Comparison of ENCODE assay signal across 22 mouse cellular contexts in genomic region chr2:20394083-20394482, GRCm38 (mm10).
DNase-seq lines count a peak whose midpoint lies in the region; ATAC-seq and TF ChIP-seq lines count a peak whose summit lies in the region.
"Had no signal": no experiment of that assay in that cellular context is flagged by ENCODE, and none has a peak within 500 bp of the region (broad histone marks: within the 10 kb centered on the region; RNA-seq: fewer than 3 reads in every experiment).

No protein-coding gene starts in this region.

- no peaks in the 10 kb centered on the region for H3K36me3 ChIP-seq in heart, embryonic 10.5 days
- H3K36me3 ChIP-seq in heart, postnatal 0 days (replicated peaks; ENCODE audit: control insufficient read depth, insufficient read depth, low read length): no peaks in the 10 kb centered on the region
- H3K36me3 ChIP-seq in ES-E14 (ENCODE audit: control insufficient read depth, insufficient read depth, low read length, poor library complexity, severe bottlenecking): no peaks in the 10 kb centered on the region
- H3K36me3 ChIP-seq: embryonic facial prominence, embryonic 13.5 days; forebrain, embryonic 15.5 days; hindbrain, embryonic 12.5 days; neural tube, embryonic 15.5 days had no signal

- peak overlapping the region; percentile 52 for H3K27ac ChIP-seq in heart, embryonic 10.5 days
- peak overlapping the region; percentile 27 for H3K27ac ChIP-seq in heart, postnatal 0 days (ENCODE audit: low read depth)
- no peak overlapping the region; the same call in 1 of the 2 replicates for H3K27ac ChIP-seq in ES-E14 (ENCODE audit: insufficient read depth, low read depth, low read length, poor library complexity, severe bottlenecking)
- H3K27ac ChIP-seq: embryonic facial prominence, embryonic 13.5 days; forebrain, embryonic 15.5 days; hindbrain, embryonic 12.5 days; neural tube, embryonic 15.5 days had no signal

- no peaks in the 10 kb centered on the region for H3K9me3 ChIP-seq in heart, embryonic 10.5 days
- H3K9me3 ChIP-seq in heart, postnatal 0 days (replicated peaks; ENCODE audit: control insufficient read depth, low read length): no peaks in the 10 kb centered on the region
- H3K9me3 ChIP-seq in ES-E14 (ENCODE audit: control insufficient read depth, insufficient read depth, low read depth, low read length): no peaks in the 10 kb centered on the region
- H3K9me3 ChIP-seq: embryonic facial prominence, embryonic 13.5 days; forebrain, embryonic 15.5 days; hindbrain, embryonic 12.5 days; neural tube, embryonic 15.5 days had no signal

- no peak for DNase-seq in heart, embryonic 10.5 days (ENCODE audit: low spot score)
- no peak for DNase-seq in heart, adult 9 months (ENCODE audit: low spot score in 2 of 2)
- DNase-seq in heart, postnatal 0 days (ENCODE audit: low spot score): peak; percentile 34
- no peak for DNase-seq in heart, postnatal 25 days (ENCODE audit: low spot score)
- DNase-seq in ES-E14 (ENCODE audit: low read depth, low spot score) (peak; percentile 67), R1 (ENCODE audit: low read depth, low spot score) (peak; percentile 98)
- no peak for DNase-seq in layer of hippocampus, postnatal 14 days (ENCODE audit: low spot score in 2 of 2)
- DNase-seq: cerebellum, adult 2 months; cerebellum, postnatal 36 days; gastrocnemius, postnatal 36 days; kidney, adult 18-20 months; kidney, postnatal 10 days; layer of hippocampus, postnatal 36 days; lung, adult 18-20 months; lung, postnatal 14 days; midbrain, embryonic 14.5 days; right cerebral cortex, postnatal 25 days; thymus, postnatal 36 days had no signal

- intact Hi-C loops in heart, postnatal 25 days (cut with DNase I): no loop called here

- H3K9ac ChIP-seq in heart, postnatal 0 days (replicated peaks; ENCODE audit: low read depth, low read length): no peak overlapping the region
- H3K9ac ChIP-seq in ES-E14 (ENCODE audit: insufficient read depth, low read depth, low read length, poor library complexity, severe bottlenecking): no peak overlapping the region
- H3K9ac ChIP-seq: embryonic facial prominence, embryonic 13.5 days; forebrain, embryonic 15.5 days; hindbrain, embryonic 12.5 days; neural tube, embryonic 15.5 days had no signal

- no peaks in the 10 kb centered on the region for H3K27me3 ChIP-seq in heart, embryonic 10.5 days (ENCODE audit: insufficient read depth, poor library complexity, severe bottlenecking)
- no peaks in the 10 kb centered on the region for H3K27me3 ChIP-seq in heart, postnatal 0 days (ENCODE audit: control insufficient read depth, insufficient read depth, low read length)
- H3K27me3 ChIP-seq: embryonic facial prominence, embryonic 13.5 days; forebrain, embryonic 15.5 days; hindbrain, embryonic 12.5 days; neural tube, embryonic 15.5 days had no signal

- H3K4me3 ChIP-seq in heart, embryonic 10.5 days: no peak overlapping the region
- H3K4me3 ChIP-seq in heart, postnatal 0 days (ENCODE audit: low read depth, low read length): no peak overlapping the region
- no peak overlapping the region for H3K4me3 ChIP-seq in ES-E14 (ENCODE audit: insufficient read depth in 1 of 2, low read depth in 1 of 2, low read length in 2 of 2, poor library complexity in 1 of 2, severe bottlenecking in 1 of 2)
- H3K4me3 ChIP-seq: embryonic facial prominence, embryonic 13.5 days; forebrain, embryonic 15.5 days; hindbrain, embryonic 12.5 days; neural tube, embryonic 15.5 days had no signal

- H3K4me1 ChIP-seq in heart, embryonic 10.5 days: peaks cover 22% of the 10 kb centered on the region
- peaks cover 23% of the 10 kb centered on the region for H3K4me1 ChIP-seq in heart, postnatal 0 days (ENCODE audit: control insufficient read depth, insufficient read depth)
- peaks cover 16 to 25% of the 10 kb centered on the region in 2 experiments for H3K4me1 ChIP-seq in ES-E14 (ENCODE audit: control insufficient read depth in 2 of 2, insufficient read depth in 2 of 2, low read length in 2 of 2, poor library complexity in 1 of 2)
- H3K4me1 ChIP-seq: forebrain, embryonic 15.5 days had no signal

- in situ Hi-C loops in ES-E14 (cut with MboI; ENCODE audit: low sequenced_read_pairs in 2 of 2, unreplicated experiment in 2 of 2): no loop called here

- TF ChIP-seq EP300 in heart, postnatal 0 days (IDR thresholded peaks at IDR 0.05; ENCODE audit: low read depth): no peak

- no peak overlapping the region for H3K4me2 ChIP-seq in heart, postnatal 0 days (ENCODE audit: low read depth, low read length)
- H3K4me2 ChIP-seq: embryonic facial prominence, embryonic 13.5 days; forebrain, embryonic 15.5 days; hindbrain, embryonic 12.5 days; neural tube, embryonic 15.5 days had no signal

- peak; percentile 74 for ATAC-seq in heart, postnatal 0 days (ENCODE audit: insufficient read depth, low read depth)
- ATAC-seq: forebrain, embryonic 15.5 days had no signal

- TF ChIP-seq CTCF in heart, postnatal 0 days (IDR thresholded peaks at IDR 0.05; ENCODE audit: low read depth): no peak

TF ChIP-seq in ES-E14, 5 proteins besides CTCF, POLR2A, EP300 and RAD21:
- 0 out of 2 replicates have a peak, but pooled peaks have one; percentile 20 for TF ChIP-seq CHD2 (IDR thresholded peaks at IDR 0.05; ENCODE audit: low read depth, low read length)
- TF ChIP-seq ZC3H11A (IDR thresholded peaks at IDR 0.05; ENCODE audit: borderline replicate concordance, low read depth, low read length): no peak

Comparison
In these comparisons a context has a peak if more than half of its experiments do, and no peak if none do; other contexts are left out.
1. DNase-seq: peak in heart, postnatal 0 days (single experiment), ES-E14 (single experiment) and R1 (single experiment); none in heart, embryonic 10.5 days (single experiment), heart, adult 9 months (0 of 2), heart, postnatal 25 days (single experiment) and layer of hippocampus, postnatal 14 days (0 of 2).